Mouse (Mus musculus): ENCODE measurements around the gene Stra6. TPM values are rescaled to one million over a fixed set of nuclear protein-coding genes. Genes with fewer than 3 reads are reported as not detected.
A peak's percentile ranks its signal among the peaks of the same experiment; 100 is the strongest.

Gene Stra6
- total RNA-seq, 2 experiments from 2014 or later, result 0.38 to 0.41 TPM

GRCm38 (mm10) chr9:58049861-58050260 is 13.7 kb upstream of the Stra6 start:
- DNase-seq, result no peak

- DNase-seq, result no peak
Observed at GRCm38 (mm10) chr9:58051937-58052336, 11.7 kb upstream of the Stra6 start.

GRCm38 (mm10) chr9:58053102-58053501 is 10.5 kb upstream of the Stra6 start:
- no peak for DNase-seq

GRCm38 (mm10) chr9:58053544-58053943 is 10.0 kb upstream of the Stra6 start:
- no peak for DNase-seq

- DNase-seq, result no peak
Observed at GRCm38 (mm10) chr9:58054032-58054431, 9.6 kb upstream of the Stra6 start.

GRCm38 (mm10) chr9:58055666-58056065 is 7.9 kb upstream of the Stra6 start:
- DNase-seq, result no peak

- no peak for DNase-seq
Observed at GRCm38 (mm10) chr9:58059920-58060319, 3.7 kb upstream of the Stra6 start.

GRCm38 (mm10) chr9:58060677-58061667 is 2.6 kb upstream of the Stra6 start:
- no peak for DNase-seq

- DNase-seq, result no peak
Observed at GRCm38 (mm10) chr9:58065532-58065931, 1.9 kb downstream of the Stra6 start.

GRCm38 (mm10) chr9:58065977-58066730 is 2.6 kb downstream of the Stra6 start:
- DNase-seq, result no peak

GRCm38 (mm10) chr9:58066731-58067095 is 3.1 kb downstream of the Stra6 start:
- DNase-seq, result no peak

GRCm38 (mm10) chr9:58067546-58067945 is 4.0 kb downstream of the Stra6 start:
- no peak for DNase-seq

GRCm38 (mm10) chr9:58074561-58074960 is 11.0 kb downstream of the Stra6 start:
- DNase-seq, result no peak

GRCm38 (mm10) chr9:58084586-58084985 is 21.0 kb downstream of the Stra6 start:
- no peak for DNase-seq

- no peak for DNase-seq
Observed at GRCm38 (mm10) chr9:58085074-58085473, 21.5 kb downstream of the Stra6 start.

GRCm38 (mm10) chr9:58086203-58086602 is 22.6 kb downstream of the Stra6 start:
- DNase-seq, result no peak

GRCm38 (mm10) chr9:58086861-58087260 is 23.3 kb downstream of the Stra6 start:
- DNase-seq, result no peak

GRCm38 (mm10) chr9:58087277-58087998 is 23.9 kb downstream of the Stra6 start:
- DNase-seq, result no peak

- peak; percentile 45 for DNase-seq
Observed at GRCm38 (mm10) chr9:58091623-58092425, 28.2 kb downstream of the Stra6 start.

GRCm38 (mm10) chr9:58092581-58093269 is 29.1 kb downstream of the Stra6 start:
- DNase-seq, result peak; percentile 63

- DNase-seq, result no peak
Observed at GRCm38 (mm10) chr9:58093776-58094175, 30.2 kb downstream of the Stra6 start.

All from gastrocnemius, postnatal 25 days (tissue).